Mouse (Mus musculus) layer of hippocampus, adult 8-10 months (tissue): Measurements from ENCODE around the gene Ifi213. TPM values are rescaled to one million over a fixed set of nuclear protein-coding genes. Genes with fewer than 3 reads are reported as not detected.
"Not testable (repeated sequence)": the region's sequence is repeated elsewhere in the genome, so short reads cannot be mapped to it uniquely, and the experiment has no call there.

Experiments
- DNase-seq, 2 experiments: peaks; one replicate each; pipeline ENCODE4 v3.0.0; 2022; ENCODE audit warnings: low spot score in 2 of 2
- microRNA-seq, 2 experiments: library from miRNA; unstranded; fragments of <30 nt; microRNA quantifications; one replicate each; pipeline ENCODE4 v1.2.0; 2022
- total RNA-seq, 4 experiments: library from RNA; stranded (reverse); gene quantifications; 2 replicates each; pipeline ENCODE4 v1.2.4; 2022

The Ifi213 gene
- total RNA-seq = under 1 TPM in 2 of 4 experiments, not detected in 2; 0.43 to 0.45 TPM

DNA sequence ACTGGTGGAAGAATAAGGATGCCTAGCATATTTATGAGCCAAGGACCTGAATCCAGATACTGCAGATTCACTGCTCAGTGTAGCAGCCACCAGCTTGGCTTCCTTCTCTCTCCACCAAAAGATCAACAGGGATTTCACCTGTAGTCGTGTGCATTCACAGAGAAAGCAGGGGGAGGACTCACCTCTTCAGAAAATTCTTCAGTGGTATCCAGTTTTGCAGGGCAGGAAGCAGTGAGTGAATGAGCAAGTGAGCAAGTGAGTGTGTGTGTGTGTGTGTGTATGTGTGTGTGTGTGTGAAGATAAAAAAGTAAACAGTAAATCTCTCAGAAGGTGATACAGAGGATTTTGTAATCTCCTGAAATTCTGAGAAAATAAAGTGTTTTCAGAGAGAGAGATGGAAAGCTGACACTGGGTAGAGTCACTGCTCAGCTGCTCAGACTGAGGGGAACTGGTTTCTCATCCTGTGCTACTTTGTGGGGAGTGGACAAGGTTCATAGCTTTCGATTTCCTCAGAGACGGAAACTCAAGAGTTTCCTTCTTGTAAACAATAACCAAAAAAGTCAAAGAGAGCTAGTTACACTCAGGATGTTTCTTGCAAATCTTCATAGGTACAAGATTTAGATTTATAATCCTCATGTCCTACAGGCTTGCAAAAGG lies at the start of gene Ifi213:
Gene Ifi213, minus strand, starts transcription at position 437 of the 657 bp plus-strand sequence.
- not testable (repeated sequence) for DNase-seq

DNA sequence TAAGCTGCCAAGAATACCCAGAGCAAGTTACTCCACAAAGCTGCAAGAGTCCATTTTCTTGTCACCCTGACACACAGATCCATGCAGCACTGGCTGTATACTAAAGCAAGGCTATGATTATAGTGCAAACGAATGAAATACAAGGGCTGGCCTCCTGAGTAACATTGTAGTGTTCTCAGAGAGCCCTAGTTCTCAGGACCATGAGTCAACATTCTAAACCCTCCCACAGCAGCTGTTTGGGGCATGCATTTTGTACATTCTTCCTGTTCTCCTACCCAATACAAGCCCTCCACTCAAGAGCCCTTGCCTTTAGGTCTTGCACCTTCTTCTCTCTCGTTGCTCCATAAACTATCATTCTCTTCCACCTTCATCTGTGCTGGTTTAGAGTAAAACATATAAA lies 46.3 kb upstream of the Ifi213 start:
- no peak for DNase-seq

DNA sequence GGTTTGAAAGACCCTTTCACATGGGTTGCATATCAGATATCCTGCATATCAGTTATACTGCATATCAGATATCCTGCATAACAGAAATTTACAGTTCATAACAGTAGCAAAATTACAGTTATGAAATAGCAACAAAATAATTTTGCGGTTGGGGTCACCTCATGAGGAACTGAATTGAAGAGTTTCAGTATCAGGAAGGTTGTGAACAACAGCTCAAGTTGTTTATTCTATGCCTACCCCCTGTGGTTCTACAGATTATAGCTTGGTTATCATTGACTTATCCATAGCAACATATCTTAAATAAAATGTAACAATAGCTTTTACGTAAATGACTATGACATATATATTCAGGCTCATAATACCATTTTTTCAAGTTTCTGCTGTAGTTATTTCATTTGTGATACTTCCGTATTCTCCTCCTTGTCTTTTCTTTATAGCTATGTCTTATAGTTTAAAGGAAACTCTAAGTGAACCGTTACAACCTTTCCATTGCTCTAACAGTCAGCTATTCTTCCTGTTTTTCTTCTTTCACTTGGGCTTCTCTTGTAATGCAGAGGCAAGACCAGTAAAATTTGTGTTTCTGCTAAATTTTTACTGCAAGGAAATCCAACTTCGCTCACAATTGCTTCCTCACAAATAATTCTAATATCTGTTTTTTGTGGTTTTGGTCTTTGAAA lies 35.0 kb upstream of the Ifi213 start:
- DNase-seq = no peak

DNA sequence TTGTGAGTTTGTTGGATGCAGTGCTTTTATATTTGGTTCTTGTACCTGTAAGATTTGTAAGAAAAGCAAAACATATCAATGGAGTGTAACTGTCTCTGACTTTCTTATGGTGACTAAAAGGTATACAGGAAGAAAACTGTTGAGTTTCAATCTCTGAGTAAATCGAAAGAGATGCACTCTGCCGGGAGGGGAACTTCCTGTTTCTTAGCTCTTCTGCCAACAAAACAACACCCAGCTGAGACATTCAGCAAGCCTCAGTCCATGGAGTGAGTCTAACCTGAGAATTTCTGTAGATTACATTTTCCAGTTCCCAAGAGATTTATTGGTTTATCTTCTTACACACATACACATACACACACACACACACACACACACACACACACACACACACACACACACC lies 31.5 kb upstream of the Ifi213 start, which contains the start of gene Ifi209:
Gene Ifi209, plus strand, starts transcription at position 296 of the 400 bp plus-strand sequence.
- DNase-seq = not testable (repeated sequence)

DNA sequence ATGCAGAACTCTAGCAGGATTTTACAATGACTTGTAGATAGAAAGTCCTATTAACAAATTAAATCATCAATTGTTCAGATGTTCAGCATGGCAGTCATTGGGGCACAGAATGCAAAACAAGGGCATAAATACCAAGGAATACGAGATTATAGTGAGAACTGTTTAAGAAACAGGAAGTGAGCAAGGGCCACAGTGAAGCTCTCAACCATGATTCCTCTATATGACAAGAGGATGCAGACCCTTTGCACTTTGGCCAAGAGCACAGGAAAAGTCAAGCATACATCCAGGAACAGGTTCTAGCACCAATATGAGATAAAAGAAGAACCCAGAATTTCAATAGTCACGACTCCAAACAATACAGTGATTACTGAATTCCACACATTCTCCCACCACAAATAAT lies 27.6 kb upstream of the Ifi213 start:
- no peak for DNase-seq

DNA sequence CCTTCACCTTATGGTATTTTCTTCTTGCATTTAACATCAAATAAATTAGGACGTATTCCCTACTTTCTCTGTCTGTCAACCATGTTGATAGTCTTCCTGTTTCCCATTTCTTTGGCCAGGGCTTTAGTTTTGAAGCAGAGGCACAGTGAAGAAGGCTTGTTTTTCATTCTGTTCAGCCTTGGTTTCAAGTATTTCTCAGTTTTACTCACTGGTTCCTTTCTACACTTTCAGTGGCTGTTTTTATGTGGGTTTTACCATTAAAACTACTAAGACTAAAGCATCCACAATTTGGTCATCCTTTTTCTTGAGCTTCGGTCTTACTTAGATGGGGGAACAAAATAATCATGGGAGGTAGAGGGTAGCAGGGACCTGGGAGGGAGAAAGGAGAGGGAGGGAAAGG lies 25.0 kb upstream of the Ifi213 start:
- no peak for DNase-seq

GRCm38 (mm10) chr1:173622216-173622615 lies 23.1 kb upstream of the Ifi213 start:
- not testable (repeated sequence) for DNase-seq

DNA sequence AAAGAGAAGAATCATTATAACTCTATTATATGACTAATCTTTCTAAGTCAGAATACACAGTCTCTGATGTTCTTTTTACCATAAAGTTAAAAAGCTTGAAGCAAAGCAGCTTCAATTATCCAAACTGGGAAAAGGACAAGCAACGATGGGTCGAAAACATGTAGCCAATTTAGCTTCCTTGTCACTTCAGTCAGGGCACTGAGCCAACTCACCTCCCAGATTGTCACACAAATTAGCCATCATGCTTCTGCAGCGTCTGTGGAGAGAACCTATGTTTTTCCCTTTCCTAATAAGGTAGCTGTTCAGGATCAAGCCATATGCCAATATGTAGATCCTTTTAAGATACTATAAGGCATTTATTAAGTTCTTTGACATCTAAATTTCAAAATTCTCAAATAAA lies 11.2 kb upstream of the Ifi213 start:
- not testable (repeated sequence) for DNase-seq

GRCm38 (mm10) chr1:173589698-173590097 lies 9.4 kb downstream of the Ifi213 start:
- not testable (repeated sequence) for DNase-seq

GRCm38 (mm10) chr1:173579921-173580585 lies 19.0 kb downstream of the Ifi213 start:
- DNase-seq = no peak

DNA sequence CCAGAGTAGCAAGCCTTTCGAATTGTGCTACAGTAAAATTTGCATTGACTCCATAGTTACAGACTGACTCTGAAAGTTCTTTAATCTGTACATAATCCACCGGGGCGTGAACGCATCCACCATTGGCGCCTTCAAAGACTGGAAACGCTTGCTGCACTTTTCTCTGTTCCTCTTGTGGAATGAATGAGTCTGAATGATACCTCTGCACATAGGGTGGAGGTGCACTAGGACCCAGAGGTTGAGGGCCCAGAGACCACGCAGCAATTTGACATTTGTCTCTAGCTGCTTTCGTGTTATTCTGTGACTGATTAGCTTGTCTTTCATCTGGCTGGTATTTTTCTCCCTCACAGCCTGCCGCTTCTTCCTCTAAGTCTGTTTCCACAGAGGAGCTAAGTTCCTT lies 20.0 kb downstream of the Ifi213 start:
- DNase-seq = no peak

DNA sequence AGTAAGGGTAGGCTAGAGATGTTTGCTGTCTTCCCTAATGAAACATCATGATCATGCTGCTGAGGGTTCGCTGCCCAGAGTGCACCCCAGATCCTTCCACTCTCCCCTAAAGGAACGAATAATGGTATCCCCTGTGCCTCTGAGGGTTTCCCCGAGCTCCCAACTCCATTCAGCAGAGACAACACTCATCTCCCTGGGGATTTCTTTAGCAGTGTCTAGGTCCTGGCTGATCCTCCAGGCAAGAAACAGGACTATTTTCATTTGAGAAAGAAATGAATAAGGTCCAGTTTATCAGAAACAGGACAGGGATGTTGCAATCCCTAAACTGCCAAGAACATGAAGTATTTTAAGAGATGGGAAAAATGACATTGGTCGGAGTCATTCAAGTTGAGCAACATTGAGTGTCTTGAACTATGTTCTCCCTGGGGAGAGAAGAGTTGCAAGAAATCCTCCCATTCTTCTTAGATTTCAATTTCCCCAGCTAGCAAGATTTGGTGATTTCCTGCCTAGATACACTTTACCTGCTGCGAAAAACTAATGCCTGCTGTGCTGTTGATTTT lies 48.5 kb downstream of the Ifi213 start:
- DNase-seq = not testable (repeated sequence)

GRCm38 (mm10) chr1:173548798-173549197 lies 50.3 kb downstream of the Ifi213 start:
- not testable (repeated sequence) for DNase-seq

DNA sequence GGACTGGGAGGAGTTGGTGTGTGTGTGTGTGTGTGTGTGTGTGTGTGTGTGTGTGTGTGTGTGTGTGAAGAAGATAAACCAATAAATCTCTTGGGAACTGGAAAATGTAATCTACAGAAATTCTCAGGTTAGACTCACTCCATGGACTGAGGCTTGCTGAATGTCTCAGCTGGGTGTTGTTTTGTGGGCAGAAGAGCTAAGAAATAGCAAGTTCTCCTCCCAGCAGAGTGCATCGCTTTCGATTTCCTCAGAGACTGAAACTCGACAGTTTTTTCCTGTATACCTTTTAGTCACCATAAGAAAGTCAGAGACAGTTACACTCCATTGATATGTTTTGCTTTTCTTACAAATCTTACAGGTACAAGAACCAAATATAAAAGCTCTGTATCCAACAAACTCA lies 63.3 kb downstream of the Ifi213 start, which contains the start of gene Ifi214:
Gene Ifi214, minus strand, starts transcription at position 167 of the 400 bp plus-strand sequence.
- DNase-seq = not testable (repeated sequence)

- no peak for DNase-seq
These were observed 77.6 kb downstream of the Ifi213 start for GRCm38 (mm10) chr1:173521452-173521851.

Small RNA genes lying within 50 kb of the gene (microRNA-seq; reads per million reads assigned to microRNA genes)
- gene Gm44339 (0 reads per million in 2 experiments), gene Gm44481 (0 reads per million in 2 experiments)

Other genes with a start within 250 kb of the Ifi213 start
- 10 to 100 TPM in 1 of 4 experiments, 1 to 10 TPM in 3; 1.8 to 12.4 (median 5.1) TPM for gene Aim2, start 248.4 kb downstream of the Ifi213 start, total RNA-seq
- 100 to 1,000 TPM; 350 to 406 (median 381) TPM for gene Cadm3, start 231.6 kb downstream of the Ifi213 start, total RNA-seq
- gene Ifi206, start 108.2 kb downstream of the Ifi213 start, total RNA-seq = under 1 TPM in 2 of 4 experiments, not detected in 2; 0.16 to 0.32 TPM
- gene Ifi214, start 63.3 kb downstream of the Ifi213 start, total RNA-seq = under 1 TPM in 1 of 4 experiments, not detected in 3; 0.16 TPM
- gene Ifi209, start 31.6 kb upstream of the Ifi213 start, total RNA-seq = under 1 TPM in 2 of 4 experiments, not detected in 2; 0.66 to 0.70 TPM
- under 1 TPM in 2 of 4 experiments, not detected in 2; 0.16 TPM for gene Ifi208, start 74.4 kb upstream of the Ifi213 start, total RNA-seq
- gene Ifi207, start 142.5 kb upstream of the Ifi213 start, total RNA-seq = 1 to 10 TPM in 1 of 4 experiments, under 1 TPM in 3; 0.12 to 2.2 (median 0.66) TPM
- 1 to 10 TPM in 2 of 4 experiments, under 1 TPM in 2; 0.24 to 3.0 (median 0.73) TPM for gene Ifi204, start 167.7 kb upstream of the Ifi213 start, total RNA-seq